Mouse (Mus musculus): ENCODE data around the gene Olfr446.

The Olfr446 gene

GRCm38 (mm10) chr6:42921077-42921476 lies at the start of gene Olfr446:
Gene Olfr446 (plus strand): TSS chr6:42921377.
- no peak for DNase-seq (ENCODE audit: low spot score)

- no peak for DNase-seq (ENCODE audit: low spot score)
Measured at GRCm38 (mm10) chr6:42876323-42876722, 44.9 kb upstream of the Olfr446 start.

GRCm38 (mm10) chr6:42890141-42890540 lies 31.0 kb upstream of the Olfr446 start, which contains the start of gene Olfr448:
Gene Olfr448 (plus strand): TSS chr6:42890441.
- DNase-seq (ENCODE audit: low spot score), result no peak

- DNase-seq (ENCODE audit: low spot score), result no peak
Measured at GRCm38 (mm10) chr6:42900345-42900744, 20.8 kb upstream of the Olfr446 start.

- no peak for DNase-seq (ENCODE audit: low spot score)
Measured at GRCm38 (mm10) chr6:42908578-42908977, 12.6 kb upstream of the Olfr446 start, which contains the start of gene Olfr447. Gene Olfr447 (plus strand): TSS chr6:42908878.

- DNase-seq (ENCODE audit: low spot score), result no peak
Measured at GRCm38 (mm10) chr6:42948767-42949166, 27.6 kb downstream of the Olfr446 start, which contains the start of gene Olfr444. Gene Olfr444 (plus strand): TSS chr6:42949067.

GRCm38 (mm10) chr6:42980377-42980776 lies 59.2 kb downstream of the Olfr446 start:
- DNase-seq (ENCODE audit: low spot score), result no peak

All from layer of hippocampus, adult 9-10 months (tissue).